ENCODE assay signal across 12 mouse cellular contexts in the genomic region with DNA sequence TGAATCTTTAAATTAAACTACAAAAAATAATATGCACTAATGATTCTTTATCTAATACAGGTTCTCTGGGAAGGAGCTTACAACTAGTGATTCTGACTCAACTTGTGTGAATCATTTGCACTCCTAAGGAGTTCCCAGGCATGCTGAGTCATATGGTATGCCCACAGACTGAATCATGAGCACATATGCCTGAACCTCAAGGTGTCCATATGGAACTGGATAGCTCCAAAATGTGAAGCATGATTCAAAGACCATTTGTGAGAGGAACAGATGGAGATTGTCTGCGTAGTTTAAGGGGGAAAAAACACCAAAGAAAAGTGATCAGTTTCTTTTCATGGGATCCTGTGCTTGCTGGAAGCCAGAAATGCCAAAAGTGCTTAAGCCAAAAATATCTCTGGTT.
DNase-seq lines count a peak whose midpoint lies in the region; ATAC-seq and TF ChIP-seq lines count a peak whose summit lies in the region.
"Had no signal": no experiment of that assay in that cellular context is flagged by ENCODE, and none has a peak within 500 bp of the region (broad histone marks: within the 10 kb centered on the region; RNA-seq: fewer than 3 reads in every experiment).

No protein-coding gene starts in this region.

- H3K27me3 ChIP-seq in Patski: no peaks in the 10 kb centered on the region

- peak; percentile 86 for ATAC-seq in Patski
- no peak for ATAC-seq in erythroblast, adult 5-6 weeks (replicated peaks; ENCODE audit: low FRiP score, poor library complexity, severe bottlenecking)
- ATAC-seq: intestine, postnatal 0 days had no signal

- CTCF ChIA-PET in Patski (lab: Charles Lee): no interaction called here

- peak; percentile 98 for DNase-seq in 3T3-L1 (ENCODE audit: low read depth, low spot score)
- peak; percentile 25 for DNase-seq in Patski (ENCODE audit: low read depth, low spot score)
- DNase-seq in fibroblast of lung, adult 2 months (ENCODE audit: low read depth): peak; percentile 62
- DNase-seq in left cerebral cortex, adult 18-20 months (ENCODE audit: low spot score in 2 of 2): peak; percentile 52 to 62
- DNase-seq in kidney, adult 11 months: no peak
- DNase-seq in testis, postnatal 14 days (ENCODE audit: low spot score): no peak
- DNase-seq: gastrocnemius, postnatal 36 days; heart, postnatal 10 days; lung, adult 2 months; midbrain, embryonic 14.5 days had no signal

- POLR2A ChIA-PET in Patski (lab: Charles Lee): no interaction called here

- in situ Hi-C loops in Patski (cut with MboI; ENCODE audit: low pct_unique_long_range_greater_than_20kb): no loop called here

- TF ChIP-seq CTCF in Patski (IDR thresholded peaks at IDR 0.05): no peak

Comparison
In these comparisons a context has a peak if more than half of its experiments do, and no peak if none do; other contexts are left out.
1. DNase-seq: peak in 3T3-L1 (single experiment), Patski (single experiment), fibroblast of lung, adult 2 months (single experiment) and left cerebral cortex, adult 18-20 months (2 of 2); none in kidney, adult 11 months (single experiment) and testis, postnatal 14 days (single experiment).